Mouse (Mus musculus) urinary bladder, postnatal 25 days (tissue): ENCODE results near the gene Atp5s.
A peak's percentile ranks its signal among the peaks of the same experiment; 100 is the strongest.

Source experiments
- DNase-seq: peaks from one replicate; pipeline ENCODE4 v3.0.0; 2022; ENCODE audit warnings: low spot score

Gene Atp5s

DNA sequence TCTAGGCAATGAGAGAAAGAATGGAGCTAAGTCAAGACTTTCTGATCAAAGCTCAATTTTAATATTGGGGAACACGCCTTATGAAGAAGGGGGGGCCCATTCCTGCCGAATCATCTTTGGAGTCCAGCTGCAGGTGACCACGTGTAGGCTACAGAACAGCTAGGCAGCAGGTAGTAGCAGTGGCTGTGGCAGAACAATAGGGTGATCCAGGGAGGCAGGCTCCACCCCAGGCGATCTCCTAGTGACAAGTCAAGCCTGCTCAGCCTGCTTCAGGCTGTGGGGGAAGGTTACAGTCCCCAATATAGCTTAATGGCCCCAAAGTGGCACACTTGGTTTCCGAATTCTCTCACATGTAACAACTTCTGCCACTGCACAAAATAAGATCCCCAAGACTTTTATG lies 7.5 kb downstream of the Atp5s start:
- DNase-seq = no peak

DNA sequence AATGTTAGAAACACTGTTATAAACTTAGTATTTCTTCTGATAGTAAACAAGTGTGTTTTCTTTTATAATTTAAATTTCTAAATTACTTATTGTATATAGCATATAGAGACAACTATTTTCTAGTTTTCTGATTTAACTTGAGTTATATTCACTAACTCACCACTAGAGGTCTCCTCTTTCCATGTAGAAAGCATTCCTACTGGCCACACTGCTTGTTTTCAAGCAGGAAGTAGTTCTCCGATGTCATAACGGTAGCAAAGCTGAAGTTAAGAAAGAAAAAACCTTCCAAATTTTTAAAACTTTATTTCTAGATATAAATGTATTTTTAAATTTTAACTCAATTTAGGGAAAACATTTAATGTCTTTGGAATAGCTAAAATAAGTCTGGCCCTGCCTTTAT lies 8.8 kb downstream of the Atp5s start:
- DNase-seq = no peak

DNA sequence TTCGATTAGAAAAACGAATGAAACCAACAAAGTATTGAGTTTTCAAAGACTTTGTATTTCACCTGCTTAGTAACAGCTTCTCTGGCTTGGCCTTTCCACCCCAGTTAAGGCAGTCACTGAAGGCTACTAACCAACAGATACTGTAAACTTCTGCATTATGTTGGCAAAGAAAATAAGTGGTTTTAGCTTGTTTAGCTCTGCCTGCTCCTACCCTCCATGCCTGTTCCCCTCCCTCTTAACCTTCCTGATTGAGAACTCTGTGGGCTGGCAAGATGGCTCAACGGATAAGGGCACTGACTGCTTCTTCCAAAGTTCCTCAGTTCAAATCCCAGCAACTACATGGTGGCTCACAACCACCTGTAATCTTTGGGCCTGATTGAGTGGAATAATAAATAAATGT lies 9.2 kb downstream of the Atp5s start:
- DNase-seq = no peak

DNA sequence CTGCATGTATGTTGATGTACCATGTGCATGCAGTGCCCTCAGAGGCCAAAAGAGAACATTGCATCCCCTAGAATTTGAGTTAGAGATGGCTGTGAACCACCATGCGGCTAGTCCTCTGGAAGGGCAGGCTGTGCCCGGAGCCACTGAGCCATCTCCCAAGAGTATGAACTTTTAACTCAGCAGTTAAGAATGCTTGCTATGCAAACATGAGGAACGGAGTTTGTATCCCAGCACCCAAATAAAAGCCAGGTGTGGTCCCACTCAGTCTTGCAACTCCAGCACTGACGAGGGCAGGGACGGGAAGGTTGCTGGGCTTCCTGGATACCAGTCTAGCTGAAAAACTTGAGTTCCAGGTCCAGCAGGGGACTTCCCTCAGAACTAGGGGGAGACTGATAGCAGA lies 17.2 kb downstream of the Atp5s start:
- no peak for DNase-seq

DNA sequence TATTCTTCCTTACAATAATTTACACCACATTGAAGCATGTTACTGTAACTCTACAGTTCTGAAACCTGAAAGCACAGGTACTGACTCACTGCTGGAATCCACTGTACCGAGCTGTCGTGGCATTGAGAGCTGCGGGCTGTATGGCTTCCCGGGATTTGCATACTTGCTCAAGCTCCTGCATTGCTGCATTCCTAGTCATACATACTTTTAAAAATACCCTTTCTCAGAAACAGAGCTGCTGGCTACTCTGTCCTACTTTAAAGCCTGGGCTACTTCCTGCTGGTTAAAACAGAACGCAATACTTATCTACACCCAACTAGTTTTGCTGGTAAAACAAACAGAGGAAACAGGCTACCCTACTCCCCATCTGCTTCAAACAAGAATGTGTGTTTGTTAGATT lies 19.4 kb downstream of the Atp5s start:
- DNase-seq = no peak

DNA sequence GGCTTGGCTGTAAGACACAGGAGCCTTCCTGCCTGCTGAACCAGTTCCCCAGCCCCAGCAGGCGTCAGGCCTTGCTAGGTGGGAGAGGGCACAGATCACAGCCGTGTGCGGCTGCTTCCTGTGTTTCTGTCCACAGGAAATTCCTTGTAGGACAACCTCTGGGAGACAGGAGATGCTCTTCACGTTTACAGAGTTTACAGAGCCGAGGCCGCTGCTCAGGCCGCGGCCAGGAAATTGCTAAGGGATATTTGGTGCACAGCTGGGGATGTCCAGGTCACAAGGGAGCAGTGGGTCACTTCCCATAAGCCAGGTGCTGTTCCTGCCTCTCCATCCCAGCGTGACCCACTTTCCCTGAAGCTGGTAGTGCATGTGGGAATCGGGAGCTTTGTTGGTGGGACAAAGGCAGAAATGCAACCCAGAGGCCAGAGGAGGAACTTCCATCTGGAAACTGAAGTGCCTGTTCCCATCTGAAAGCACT lies 27.2 kb downstream of the Atp5s start:
- no peak for DNase-seq

DNA sequence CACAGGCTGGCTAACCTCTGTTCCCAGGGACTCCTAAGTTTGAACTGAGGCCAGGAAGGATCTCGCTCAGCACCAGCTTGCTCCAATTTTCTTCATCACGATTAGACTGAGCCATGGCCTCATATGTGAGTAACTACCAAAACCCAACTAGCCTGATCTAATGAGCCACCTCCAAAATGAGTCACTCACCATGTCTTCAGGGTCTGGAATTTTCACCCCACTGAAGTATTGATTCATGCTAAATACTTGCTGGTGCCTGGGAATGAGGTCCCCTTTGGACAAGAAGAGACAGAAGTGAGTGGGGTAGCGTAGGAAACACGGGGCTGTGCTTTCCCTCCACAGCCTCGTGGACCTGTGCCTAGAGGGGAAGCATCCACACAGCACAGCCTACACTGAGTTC lies 29.2 kb downstream of the Atp5s start:
- DNase-seq = no peak

DNA sequence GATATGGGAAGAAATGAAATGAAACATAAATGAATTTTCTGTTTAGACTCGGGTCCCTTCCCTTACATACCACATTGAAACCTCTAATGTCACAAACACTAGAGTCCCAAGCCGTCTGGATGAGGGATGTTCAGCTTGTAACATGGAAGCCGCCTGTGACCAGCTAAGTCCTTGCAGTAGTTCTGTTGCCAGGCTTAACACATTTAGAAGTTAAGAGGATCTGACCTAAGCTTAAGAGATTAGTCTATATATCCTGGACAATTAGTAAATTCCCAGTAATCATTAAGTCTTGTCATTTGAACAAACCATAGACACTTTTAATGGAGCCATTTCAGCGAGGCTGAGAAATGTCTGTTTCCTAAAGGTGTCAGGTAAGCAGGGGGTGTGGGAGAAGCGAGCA lies 31.3 kb downstream of the Atp5s start:
- DNase-seq = no peak

DNA sequence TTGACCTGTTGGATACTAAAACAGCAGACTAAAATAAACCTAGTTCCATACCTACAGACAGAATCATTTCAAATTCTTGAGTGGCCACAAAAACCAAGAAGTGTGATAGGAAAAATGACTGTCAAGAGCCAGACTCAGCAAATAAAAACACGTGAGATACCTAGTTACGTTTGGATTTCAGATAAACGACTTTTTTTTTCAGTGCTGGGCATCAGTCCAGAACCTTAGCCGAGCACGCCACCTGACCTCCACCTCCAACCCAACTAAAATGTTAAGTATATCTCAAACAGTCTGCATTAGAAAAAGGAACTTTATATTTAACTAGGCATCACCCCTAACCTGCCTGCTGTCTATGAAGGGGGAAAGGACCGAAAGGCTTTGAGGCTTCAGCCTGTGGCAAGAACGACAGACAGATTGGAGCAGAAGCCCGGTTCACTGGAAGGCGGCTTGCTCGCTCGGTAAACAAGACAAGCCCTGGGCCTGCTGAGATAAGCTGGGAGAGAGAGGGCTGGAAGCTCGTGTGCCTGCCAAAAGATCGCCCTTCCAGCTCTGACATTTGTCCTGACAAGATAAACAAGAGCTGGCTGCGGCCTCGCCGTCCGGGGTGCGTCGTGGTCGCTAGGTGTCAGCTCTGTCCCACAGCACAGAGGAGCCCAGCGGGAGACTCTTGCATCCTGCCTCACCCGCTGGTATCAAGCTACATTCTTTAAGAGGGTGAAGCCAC lies 32.8 kb downstream of the Atp5s start:
- peak; percentile 39 for DNase-seq

DNA sequence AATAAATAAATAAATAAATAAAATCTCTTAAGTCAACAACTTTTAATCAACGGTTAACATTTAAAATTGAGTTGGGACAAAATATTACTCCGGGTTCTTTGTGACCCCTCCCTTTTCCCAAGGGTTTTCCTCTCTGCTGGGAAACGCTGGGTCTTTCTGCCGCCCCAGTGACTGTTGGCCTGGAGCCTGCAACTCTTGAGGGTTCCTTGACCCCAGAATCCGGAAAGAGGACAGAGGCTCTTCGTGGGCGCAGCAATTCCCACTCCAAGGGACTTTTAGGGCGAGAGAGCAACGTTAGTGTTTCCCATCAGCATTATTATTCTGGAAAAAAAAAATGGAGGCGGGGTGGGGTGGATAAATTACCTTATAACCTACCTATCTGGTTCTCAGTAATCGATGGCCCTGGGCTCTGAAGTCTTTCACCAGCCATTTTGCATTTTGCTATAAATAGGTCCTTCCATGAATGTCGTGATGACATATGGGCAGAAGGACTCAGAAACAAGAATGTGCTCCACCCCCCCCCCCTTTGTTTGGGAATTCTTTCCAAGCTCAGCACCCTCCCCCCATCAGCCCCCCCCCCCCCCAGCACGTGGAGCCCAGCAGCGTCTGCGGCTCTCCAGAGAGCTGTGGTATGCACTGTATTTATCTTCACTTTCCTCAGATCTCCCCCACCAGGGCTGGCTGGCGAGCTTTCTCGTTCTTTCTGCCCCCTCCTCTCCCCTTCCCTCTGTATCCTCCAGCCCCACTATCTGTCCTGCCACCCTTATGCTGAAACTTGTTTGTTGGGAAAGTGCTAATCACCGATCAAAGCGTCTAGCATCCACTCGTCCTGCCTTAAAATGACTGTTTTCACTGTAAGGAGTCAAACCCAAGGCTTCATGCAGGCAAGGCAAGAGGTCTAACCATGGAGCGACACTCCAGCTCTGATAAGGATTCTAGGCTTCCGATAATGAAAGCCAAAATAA lies 33.8 kb downstream of the Atp5s start:
- DNase-seq = no peak

DNA sequence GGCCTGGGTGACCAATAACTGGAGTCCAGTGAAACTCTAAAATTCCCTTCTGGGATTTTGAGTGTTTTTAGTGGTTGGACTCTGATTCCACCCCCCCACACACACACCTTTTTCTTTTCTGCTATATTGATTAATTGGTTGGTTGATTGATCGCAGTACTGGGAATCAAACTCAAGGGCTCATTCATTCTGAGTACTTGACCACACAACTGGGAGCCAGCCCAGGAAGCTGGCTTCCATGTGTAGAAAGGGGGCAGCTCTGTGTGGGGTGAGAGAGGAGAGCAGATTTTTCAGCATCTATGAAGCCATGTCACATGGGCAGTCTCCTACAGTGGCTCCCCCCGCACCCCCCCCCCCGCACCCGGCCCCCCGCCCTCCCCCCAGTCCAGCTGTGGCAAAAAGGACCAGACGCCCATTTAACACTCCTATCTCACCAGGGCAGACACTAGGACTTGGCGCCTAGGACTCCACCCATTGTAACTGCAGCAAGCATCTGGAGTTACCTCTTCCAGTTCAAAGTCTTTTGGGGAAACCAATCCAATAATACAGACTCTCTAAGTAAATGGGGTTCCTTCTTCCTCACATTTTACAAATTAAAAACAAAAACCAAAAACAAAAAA lies 34.6 kb downstream of the Atp5s start:
- no peak for DNase-seq

DNA sequence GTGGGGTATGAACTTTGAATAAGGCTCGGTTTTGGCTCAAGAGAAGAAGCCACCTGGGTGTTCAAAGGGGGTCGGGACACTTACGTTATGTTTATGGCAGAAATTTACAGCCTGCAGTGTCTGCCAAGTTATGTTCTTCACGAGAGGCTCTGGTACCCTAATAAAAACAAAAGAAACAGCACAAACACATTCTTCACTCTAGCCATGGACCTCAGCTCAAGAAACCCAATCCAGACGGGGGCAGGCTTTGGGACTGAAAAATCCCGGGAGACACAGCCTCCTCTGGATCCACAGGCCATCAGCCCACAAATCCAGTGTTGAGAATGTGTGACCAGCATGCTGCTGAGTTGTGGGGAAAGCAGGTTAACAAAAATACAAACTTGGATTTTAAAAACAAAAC lies 35.3 kb downstream of the Atp5s start:
- no peak for DNase-seq

DNA sequence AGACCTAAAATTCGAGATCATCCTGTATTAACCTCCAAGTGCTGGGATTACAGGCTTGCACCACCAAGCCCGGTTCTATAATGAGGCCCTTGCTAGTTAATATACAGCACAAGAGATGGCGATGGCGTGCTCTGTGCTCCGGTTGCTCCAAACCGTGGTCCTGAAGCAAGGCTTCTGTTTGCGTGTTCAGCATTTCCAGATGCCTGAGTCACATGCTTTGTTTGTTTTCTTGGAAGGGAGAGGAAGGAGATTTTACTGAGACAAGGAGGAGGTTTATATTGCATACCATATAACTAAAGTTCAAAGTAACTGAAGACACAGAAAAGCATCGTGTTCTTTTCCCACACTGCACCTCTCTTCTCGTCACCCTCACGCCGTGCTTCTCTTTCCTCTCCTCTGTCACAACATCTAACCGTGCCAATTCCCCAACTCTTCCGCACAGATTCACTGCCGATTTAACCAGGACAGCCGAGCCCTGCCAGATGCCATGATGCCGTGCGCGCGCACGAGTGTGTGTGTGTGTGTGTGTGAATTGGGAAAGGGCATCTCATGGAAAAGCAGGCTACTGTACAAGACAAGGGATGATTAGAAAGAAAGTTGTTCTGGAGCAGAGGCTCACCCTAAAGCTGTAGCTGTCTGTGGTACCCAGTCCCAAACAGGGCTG lies 36.1 kb downstream of the Atp5s start:
- no peak for DNase-seq

DNA sequence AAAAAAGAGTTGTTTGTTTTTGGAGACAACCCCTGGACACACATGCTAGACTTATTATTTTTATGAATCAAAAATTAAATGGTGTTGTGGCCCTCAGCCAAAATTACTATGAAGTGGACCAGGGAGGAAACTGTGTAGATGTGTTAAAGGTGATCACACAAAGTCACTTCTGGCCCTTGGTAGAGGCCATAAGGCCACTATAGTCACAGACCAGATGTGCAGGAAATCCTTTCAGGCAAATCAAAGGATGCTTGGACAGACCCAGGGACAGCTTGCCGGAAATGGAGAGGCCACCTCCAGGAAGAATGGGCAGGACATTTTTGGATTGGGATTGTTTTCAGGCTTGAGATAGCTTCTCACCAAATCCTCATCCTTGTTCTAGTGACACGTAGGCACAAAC lies 36.9 kb downstream of the Atp5s start:
- no peak for DNase-seq

DNA sequence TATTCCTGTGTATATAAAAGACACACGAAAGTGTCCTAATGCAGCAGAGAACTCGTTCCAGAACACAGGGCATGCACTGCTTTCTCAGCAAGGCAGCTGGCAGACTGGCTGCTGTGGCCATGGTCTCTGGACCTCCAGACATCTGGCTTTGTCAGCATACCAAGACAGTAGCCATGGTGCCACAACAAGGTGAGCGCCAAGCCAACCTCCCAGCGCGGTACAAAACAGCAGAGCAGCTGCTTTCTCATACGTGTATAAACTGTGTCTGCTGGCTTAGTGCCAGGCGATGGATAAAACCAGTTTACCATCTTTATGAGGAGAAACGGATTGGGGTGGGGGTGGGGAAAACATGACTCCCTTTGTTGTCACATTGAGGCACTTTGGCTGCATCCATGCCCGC lies 40.8 kb downstream of the Atp5s start:
- DNase-seq = no peak

DNA sequence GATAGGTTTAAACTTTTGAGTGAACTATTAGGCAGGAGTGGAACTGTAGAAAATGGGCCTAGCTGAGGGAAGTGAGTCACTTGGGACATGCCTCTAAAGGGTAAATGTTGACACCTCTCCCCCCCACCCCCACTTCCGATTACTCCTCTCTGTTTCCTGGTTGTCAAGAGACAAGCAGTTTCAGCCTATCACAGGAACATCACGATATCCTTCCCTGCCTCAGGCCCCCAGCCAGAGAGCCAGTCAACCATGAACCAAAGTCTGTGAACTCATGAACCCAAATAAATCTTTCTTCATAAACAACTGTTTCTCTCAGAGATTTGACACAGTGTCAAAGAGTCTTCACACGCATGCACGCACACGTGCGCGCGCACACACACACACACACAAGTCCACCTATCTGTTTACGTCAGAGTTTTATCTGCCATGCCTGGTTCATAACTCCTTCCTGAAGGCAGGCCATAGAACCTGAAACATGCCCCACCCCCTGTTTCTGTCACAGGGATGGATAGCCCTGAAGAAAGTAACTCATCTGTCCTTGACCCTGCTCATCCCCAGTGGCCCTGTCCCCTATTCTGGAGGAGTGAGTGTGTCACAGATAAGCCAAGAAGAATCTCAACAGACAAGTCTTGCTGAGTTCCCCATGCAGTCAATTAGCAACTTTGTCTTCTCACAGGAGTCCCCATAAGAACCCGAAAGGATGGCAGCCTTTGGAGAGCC lies 41.6 kb downstream of the Atp5s start:
- DNase-seq = no peak

DNA sequence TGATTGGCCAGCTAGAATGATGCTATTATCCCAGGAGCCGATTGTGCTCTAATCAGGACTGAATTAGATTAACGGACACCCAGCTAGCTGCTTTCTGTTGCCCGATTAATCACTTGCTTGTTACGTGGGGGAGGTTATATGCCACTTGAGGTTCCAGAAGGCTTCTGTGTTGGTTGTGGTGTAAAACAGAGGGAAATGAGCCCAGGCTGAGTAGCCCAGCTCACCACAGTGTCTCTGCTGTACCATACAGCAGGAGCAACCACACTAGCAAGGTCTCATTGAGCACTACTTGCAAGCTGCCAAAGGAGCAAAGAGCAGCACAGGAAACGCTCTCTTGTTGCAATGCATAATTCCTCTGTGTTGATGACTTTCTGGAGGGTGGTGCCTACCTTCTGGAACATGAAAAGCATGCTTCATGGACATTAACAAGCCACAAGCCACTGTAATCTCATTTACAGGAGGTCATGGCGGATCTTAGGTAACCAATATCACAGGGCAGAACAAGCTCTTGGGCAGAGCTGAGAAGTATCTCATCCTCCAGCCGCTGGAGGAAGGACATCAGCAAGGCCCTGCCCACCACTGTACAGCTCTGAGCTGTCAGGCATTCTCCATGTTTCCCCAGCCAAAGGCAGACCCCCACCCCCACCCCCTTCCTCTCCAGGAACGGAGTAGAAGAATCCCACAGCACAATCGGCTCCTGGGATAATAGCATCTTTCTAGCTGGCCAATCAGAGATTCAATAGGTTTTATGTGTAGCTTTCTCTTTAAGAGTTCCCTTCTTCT lies 42.9 kb downstream of the Atp5s start:
- DNase-seq = no peak

DNA sequence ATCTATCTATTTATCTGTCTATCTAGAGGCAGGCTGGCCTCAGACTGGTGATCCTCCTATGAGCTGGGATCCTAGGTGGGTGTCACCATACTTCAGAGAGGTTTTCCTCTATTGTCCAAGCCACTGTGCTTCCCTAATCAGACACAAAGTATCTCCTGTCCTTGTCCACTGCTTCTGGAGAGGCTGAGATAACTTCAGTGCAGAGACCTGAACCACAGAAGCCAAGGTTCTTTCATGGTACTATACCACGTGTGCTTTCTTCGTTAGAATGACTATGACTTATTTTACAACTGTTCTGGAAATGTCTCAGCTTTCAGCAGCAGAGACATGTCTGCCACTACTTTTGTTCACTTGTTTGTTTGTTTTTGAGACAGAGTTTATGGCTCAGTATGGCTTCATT lies 44.1 kb downstream of the Atp5s start:
- DNase-seq = no peak

DNA sequence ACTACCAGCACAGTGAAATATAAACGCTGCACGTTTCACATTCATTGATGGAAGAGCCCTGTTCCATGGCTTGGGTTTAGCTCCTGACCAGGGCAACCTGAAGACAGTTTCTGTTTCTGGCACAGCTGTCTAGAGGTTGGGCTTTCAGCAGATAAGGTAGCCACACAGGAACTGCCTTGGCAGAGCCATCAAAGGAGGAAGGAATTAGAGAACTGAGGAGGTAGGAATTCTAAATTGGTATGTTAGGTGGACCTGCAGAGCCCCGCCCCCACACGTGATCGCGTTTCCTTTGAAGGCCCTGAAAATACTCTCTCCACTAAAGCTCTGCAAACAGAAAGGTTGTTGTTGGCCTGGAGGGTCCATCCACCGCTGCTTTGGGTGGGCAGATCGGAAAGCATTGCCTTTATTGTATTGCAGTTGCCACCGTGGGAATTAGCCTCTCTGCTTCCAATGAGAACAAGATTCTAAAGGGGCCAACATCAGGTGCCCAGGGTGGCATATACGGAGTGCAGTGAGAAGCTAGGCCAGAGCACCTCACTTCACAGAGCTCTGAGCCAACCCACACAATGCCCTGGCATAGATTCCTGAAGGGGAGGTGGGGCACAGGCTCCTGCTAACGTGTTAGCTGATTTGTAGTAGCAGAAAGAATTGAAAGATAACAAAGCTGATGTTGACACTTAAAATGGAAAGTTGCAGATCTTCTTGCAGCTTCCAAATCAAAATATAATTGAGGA lies 52.0 kb downstream of the Atp5s start:
- no peak for DNase-seq

DNA sequence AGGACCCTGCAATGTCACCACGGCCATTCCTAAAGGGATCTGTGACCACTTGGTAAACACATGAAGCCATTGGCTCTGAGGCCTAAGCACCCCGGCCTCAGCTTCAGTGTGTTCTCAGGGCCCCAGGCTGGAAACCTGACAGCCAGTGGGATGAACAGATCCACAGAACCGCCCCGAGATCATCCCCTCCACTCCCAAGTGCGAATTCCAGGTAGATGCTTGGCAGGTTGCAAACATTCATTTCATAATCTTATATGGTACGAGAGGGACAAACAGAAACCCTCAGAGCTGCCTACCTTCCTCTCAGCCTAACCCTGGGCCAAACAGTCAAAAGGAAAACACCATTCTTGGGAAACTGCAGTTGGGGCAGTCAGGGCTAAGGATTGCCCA lies 52.6 kb downstream of the Atp5s start:
- DNase-seq = no peak
